Mouse (Mus musculus) G1E (cell line): ENCODE measurements around the gene Slc25a27.

ENCODE experiments used
- CTCF ChIP-seq: IDR thresholded peaks from 2 replicates; pipeline ENCODE4 v1.5.1; 2012; ENCODE audit warnings: low read depth, low read length, inconsistent platforms, mixed read lengths
- GATA1 ChIP-seq: IDR thresholded peaks from 2 replicates; pipeline ENCODE4 v1.6.1; 2012; ENCODE audit warnings: borderline replicate concordance, low read length, inconsistent platforms, mixed read lengths
- TAL1 ChIP-seq: conservative IDR thresholded peaks from 2 replicates; pipeline ENCODE4 v1.6.1; 2012; ENCODE audit warnings: low read depth, low read length, inconsistent platforms, mixed read lengths

DNA sequence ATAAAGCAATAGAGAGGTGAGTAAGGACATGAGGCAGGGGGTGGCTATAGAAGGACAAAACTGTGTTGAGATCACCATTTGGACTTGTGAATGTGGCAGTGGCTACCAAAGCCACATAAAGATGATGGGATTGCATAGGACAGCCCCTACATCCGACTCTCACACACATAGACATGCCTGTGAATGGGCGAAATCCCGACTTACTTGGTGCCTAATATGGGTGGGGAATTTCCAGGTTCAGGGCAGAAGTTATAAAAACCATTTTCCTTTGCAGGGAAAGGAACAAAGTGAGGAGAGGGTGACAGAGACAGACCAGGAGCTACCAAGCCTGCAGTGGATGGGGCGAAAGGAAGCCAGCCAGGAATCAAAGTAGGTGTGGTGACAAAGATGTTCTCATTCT lies 29.9 kb downstream of the Slc25a27 start:
- TF ChIP-seq CTCF (no peak), GATA1 (no peak), TAL1 (no peak)
